In genomic region chr10:66770161-66771030, GRCm38 (mm10) we compare ENCODE assay signal across 9 mouse cellular contexts.
A peak's percentile ranks its signal among the peaks of the same experiment; 100 is the strongest.
DNase-seq lines count a peak whose midpoint lies in the region; ATAC-seq lines count a peak whose summit lies in the region.
"Had no signal": no experiment of that assay in that cellular context is flagged by ENCODE, and none has a peak within 500 bp of the region (broad histone marks: within the 10 kb centered on the region; RNA-seq: fewer than 3 reads in every experiment).

No protein-coding gene starts in this region.

- 31% methylated on average over 21 of the region's 21 CpGs for WGBS in intestine, embryonic 14.5 days
- 36% methylated on average over 21 of the region's 21 CpGs for WGBS in intestine, embryonic 16.5 days
- whole genome bisulfite sequencing in hindbrain, embryonic 14.5 days: 36% methylated on average over 21 of the region's 21 CpGs
- WGBS in midbrain, embryonic 12.5 days: 47% methylated on average over 21 of the region's 21 CpGs

- no peaks in the 10 kb centered on the region for H3K36me3 ChIP-seq in intestine, embryonic 14.5 days (ENCODE audit: control insufficient read depth, insufficient read depth, low read length)
- H3K36me3 ChIP-seq in intestine, embryonic 16.5 days (ENCODE audit: control insufficient read depth, insufficient read depth, low read length): no peaks in the 10 kb centered on the region
- no peaks in the 10 kb centered on the region for H3K36me3 ChIP-seq in hindbrain, embryonic 14.5 days (replicated peaks; ENCODE audit: control insufficient read depth, insufficient read depth)
- no peaks in the 10 kb centered on the region for H3K36me3 ChIP-seq in midbrain, embryonic 12.5 days

- DNase-seq in intestine, embryonic 14.5 days (ENCODE audit: low spot score): no peak
- DNase-seq in cerebellum, adult 9-11 months: peak; percentile 81
- DNase-seq in hindbrain, embryonic 14.5 days (ENCODE audit: low spot score): no peak
- DNase-seq in urinary bladder, postnatal 10 days (ENCODE audit: low spot score): no peak
- DNase-seq in T-cell, adult 2 months (ENCODE audit: low spot score): no peak
- DNase-seq in MN1 (ENCODE audit: low spot score): no peak

- H3K27ac ChIP-seq in intestine, embryonic 14.5 days (ENCODE audit: low read depth): no peak overlapping the region
- H3K27ac ChIP-seq in intestine, embryonic 16.5 days (ENCODE audit: low read length): no peak overlapping the region
- no peak overlapping the region for H3K27ac ChIP-seq in hindbrain, embryonic 14.5 days
- no peak overlapping the region for H3K27ac ChIP-seq in midbrain, embryonic 12.5 days (replicated peaks)

- peaks cover 10% of the 10 kb centered on the region; the same call in 1 of the 2 replicates for H3K9me3 ChIP-seq in intestine, embryonic 14.5 days (ENCODE audit: control insufficient read depth, low read length)
- H3K9me3 ChIP-seq in intestine, embryonic 16.5 days (ENCODE audit: control insufficient read depth, low read length): peaks cover 9% of the 10 kb centered on the region
- H3K9me3 ChIP-seq in hindbrain, embryonic 14.5 days (ENCODE audit: control insufficient read depth, low read length): 0 out of 2 replicates have a peak, but pooled peaks cover 10% of the 10 kb centered on the region
- peaks cover 16% of the 10 kb centered on the region for H3K9me3 ChIP-seq in midbrain, embryonic 12.5 days

- H3K4me3 ChIP-seq in intestine, embryonic 14.5 days (ENCODE audit: low read depth, low read length): no peak overlapping the region
- no peak overlapping the region for H3K4me3 ChIP-seq in intestine, embryonic 16.5 days (ENCODE audit: low read length)
- H3K4me3 ChIP-seq in hindbrain, embryonic 14.5 days (replicated peaks; ENCODE audit: low read length): no peak overlapping the region; the same call in 1 of the 2 replicates
- no peak overlapping the region for H3K4me3 ChIP-seq in midbrain, embryonic 12.5 days

- no peak overlapping the region for H3K9ac ChIP-seq in intestine, embryonic 14.5 days (ENCODE audit: low read length)
- no peak overlapping the region for H3K9ac ChIP-seq in intestine, embryonic 16.5 days (ENCODE audit: low read depth, low read length)
- H3K9ac ChIP-seq in hindbrain, embryonic 14.5 days: 0 out of 2 replicates have a peak overlapping the region, but pooled peaks have one; percentile 32
- no peak overlapping the region for H3K9ac ChIP-seq in midbrain, embryonic 12.5 days (replicated peaks)

- peak overlapping the region; percentile 35 for H3K4me2 ChIP-seq in intestine, embryonic 14.5 days (ENCODE audit: low read length)
- H3K4me2 ChIP-seq in intestine, embryonic 16.5 days (ENCODE audit: low read depth, low read length): no peak overlapping the region
- peak overlapping the region; percentile 44 for H3K4me2 ChIP-seq in hindbrain, embryonic 14.5 days (replicated peaks)
- H3K4me2 ChIP-seq in midbrain, embryonic 12.5 days (replicated peaks): peak overlapping the region; percentile 38

- no peaks in the 10 kb centered on the region for H3K27me3 ChIP-seq in intestine, embryonic 14.5 days (replicated peaks; ENCODE audit: control insufficient read depth, insufficient read depth, low read length)
- no peaks in the 10 kb centered on the region for H3K27me3 ChIP-seq in intestine, embryonic 16.5 days (replicated peaks; ENCODE audit: control insufficient read depth, insufficient read depth, low read length)
- no peaks in the 10 kb centered on the region for H3K27me3 ChIP-seq in hindbrain, embryonic 14.5 days (ENCODE audit: control insufficient read depth, insufficient read depth, low read length)
- H3K27me3 ChIP-seq in midbrain, embryonic 12.5 days: no peaks in the 10 kb centered on the region
- H3K27me3 ChIP-seq: Patski had no signal

- no peaks in the 10 kb centered on the region; the same call in 1 of the 2 replicates for H3K4me1 ChIP-seq in intestine, embryonic 14.5 days (replicated peaks; ENCODE audit: control insufficient read depth, insufficient read depth, low read length)
- no peaks in the 10 kb centered on the region for H3K4me1 ChIP-seq in intestine, embryonic 16.5 days (ENCODE audit: control insufficient read depth, insufficient read depth, low read length)
- H3K4me1 ChIP-seq in hindbrain, embryonic 14.5 days (replicated peaks; ENCODE audit: control insufficient read depth, insufficient read depth, low read length): no peaks in the 10 kb centered on the region
- peaks cover 5% of the 10 kb centered on the region; the same call in 1 of the 2 replicates for H3K4me1 ChIP-seq in midbrain, embryonic 12.5 days

- ATAC-seq in intestine, embryonic 14.5 days (replicated peaks; ENCODE audit: low FRiP score, low TSS enrichment, low read depth): no peak; the same call in 1 of the 2 replicates
- ATAC-seq in intestine, embryonic 16.5 days: no peak
- no peak for ATAC-seq in hindbrain, embryonic 14.5 days (ENCODE audit: low FRiP score)
- ATAC-seq in midbrain, embryonic 12.5 days (ENCODE audit: low FRiP score, low read depth): peak; percentile 58; the same call in 1 of the 2 replicates
- ATAC-seq: Patski had no signal
